Mouse (Mus musculus): ENCODE measurements at regions not wholly inside any gene's neighbourhood (a gene's known extent, or its start where the extent isn't known, plus 50 kb on each side); places are given as distances from the start of the nearest gene placed in this dataset.

- TF ChIP-seq CTCF (IDR thresholded peaks at IDR 0.05; ENCODE audit: extremely low read depth, insufficient read depth, low read length) (no peak), POLR2A (IDR thresholded peaks at IDR 0.05; ENCODE audit: extremely low read depth, insufficient read depth, low read length) (no peak)
These were observed 294.1 kb downstream of the Mex3b start for GRCm38 (mm10) chr7:83161226-83161625.
